Mouse (Mus musculus) liver, embryonic 16.5 days (tissue): ENCODE results near the gene Timp3. TPM values are rescaled to one million over a fixed set of nuclear protein-coding genes. Genes with fewer than 3 reads are reported as not detected.
A peak's percentile ranks its signal among the peaks of the same experiment; 100 is the strongest.

ENCODE experiments used
- ATAC-seq: fragments of 200-750 bp; cut with Nextera tagmentation; 2 replicates; pipeline ENCODE4 v1.8.0; 2017; ENCODE audit warnings: low read depth, mild to moderate bottlenecking, moderate number of reproducible peaks, moderate library complexity
- H3K27ac ChIP-seq: fragments of 300-500 bp; sonication (generic); 2 replicates; pipeline ENCODE4 v1.5.1; 2014; ENCODE audit warnings: mild to moderate bottlenecking, low read length
- H3K27me3 ChIP-seq: fragments of 300-500 bp; sonication (generic); 2 replicates; pipeline ENCODE4 v1.6.1; 2014; ENCODE audit warnings: low read depth, low read length, mixed read lengths; ENCODE audit not compliant: control insufficient read depth, insufficient read depth
- H3K36me3 ChIP-seq: fragments of 300-500 bp; sonication (generic); 2 replicates; pipeline ENCODE4 v1.6.1; 2014; ENCODE audit warnings: mild to moderate bottlenecking; ENCODE audit not compliant: control insufficient read depth, insufficient read depth
- H3K4me1 ChIP-seq: fragments of 300-500 bp; sonication (generic); 2 replicates; pipeline ENCODE4 v1.6.1; 2014; ENCODE audit warnings: low read depth, low read length, mixed read lengths; ENCODE audit not compliant: control insufficient read depth
- H3K4me2 ChIP-seq: fragments of 300-500 bp; sonication (generic); 2 replicates; pipeline ENCODE4 v1.6.1; 2014; ENCODE audit warnings: low read depth, low read length, mixed read lengths
- H3K4me3 ChIP-seq: fragments of 300-500 bp; sonication (generic); 2 replicates; pipeline ENCODE4 v1.5.1; 2014; ENCODE audit warnings: low read depth, mild to moderate bottlenecking, low read length
- H3K9ac ChIP-seq: fragments of 300-500 bp; sonication (generic); 2 replicates; pipeline ENCODE4 v1.6.1; 2014; ENCODE audit warnings: low read depth, low read length
- H3K9me3 ChIP-seq: fragments of 300-500 bp; sonication (generic); replicated peaks from 2 replicates; pipeline ENCODE4 v1.6.1; 2016; ENCODE audit warnings: low read length; ENCODE audit not compliant: control insufficient read depth
- WGBS: fragments of 180-500 bp; shearing (Covaris S2); extraction: QIAGEN DNeasy Blood & Tissue Kit; methylation state at CpG from one replicate; pipeline ENCODE4 v1.1.7; 2014; ENCODE audit not compliant: insufficient replicate concordance; 5-methylcytosine and 5-hydroxymethylcytosine counted together
- polyA plus RNA-seq: library from polyadenylated mRNA; unstranded; fragments of >200 nt; fragmentation: Nextera tagmentation; extraction: Ambion mirVana; gene quantifications from 2 replicates; pipeline ENCODE4 v1.2.1, GENCODE M21; 2015

The Timp3 gene
- polyA plus RNA-seq, 1 experiment from 2014 or later = 7.3 TPM

DNA sequence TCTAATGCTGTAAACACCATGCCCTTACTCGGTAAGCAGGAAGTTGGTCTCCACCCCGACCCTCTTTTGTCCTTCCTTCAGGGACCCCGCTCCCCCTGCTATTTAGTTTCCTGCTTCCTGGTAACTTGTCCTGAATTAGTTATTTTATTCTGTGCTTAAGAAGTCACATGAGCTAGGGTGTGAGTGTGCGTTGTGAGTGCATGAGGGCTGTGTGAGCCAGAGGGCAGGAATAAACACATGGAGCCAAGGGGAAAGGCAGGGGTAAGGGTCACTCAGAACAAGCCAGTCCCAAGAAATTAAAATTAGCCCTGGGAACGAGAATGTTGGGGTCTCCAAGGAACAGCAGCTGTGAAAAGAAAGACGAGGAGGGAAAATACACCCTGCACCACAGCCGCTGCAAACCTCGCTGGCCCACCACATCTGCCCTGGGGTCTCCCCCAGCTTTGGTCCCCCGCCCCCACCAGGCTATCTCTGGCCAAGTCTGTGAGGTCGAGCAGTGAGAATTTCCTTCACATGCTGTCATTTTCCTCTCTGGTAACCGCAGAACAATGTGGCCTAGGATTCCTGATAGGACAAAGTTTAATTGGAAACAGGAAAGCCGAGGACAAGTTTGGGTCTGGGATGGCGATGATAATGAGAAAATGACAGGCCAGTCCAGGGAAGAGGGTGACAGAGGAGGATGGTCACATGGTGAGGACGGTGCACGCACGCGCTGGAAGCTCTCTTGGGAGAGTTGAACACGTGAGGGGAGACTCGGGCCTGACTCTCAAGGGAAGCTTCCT, 26.6 kb upstream of the Timp3 start:
- WGBS = 20% methylated on average over 19 of the region's 19 CpGs
- H3K4me2 ChIP-seq = no peak overlapping the region
- no peaks in the 10 kb centered on the region for H3K9me3 ChIP-seq
- peak; percentile 70 for ATAC-seq
- no peaks in the 10 kb centered on the region for H3K36me3 ChIP-seq
- H3K4me1 ChIP-seq = no peaks in the 10 kb centered on the region
- no peak overlapping the region for H3K27ac ChIP-seq
- no peak overlapping the region for H3K9ac ChIP-seq
- H3K4me3 ChIP-seq = no peak overlapping the region
- no peaks in the 10 kb centered on the region for H3K27me3 ChIP-seq

DNA sequence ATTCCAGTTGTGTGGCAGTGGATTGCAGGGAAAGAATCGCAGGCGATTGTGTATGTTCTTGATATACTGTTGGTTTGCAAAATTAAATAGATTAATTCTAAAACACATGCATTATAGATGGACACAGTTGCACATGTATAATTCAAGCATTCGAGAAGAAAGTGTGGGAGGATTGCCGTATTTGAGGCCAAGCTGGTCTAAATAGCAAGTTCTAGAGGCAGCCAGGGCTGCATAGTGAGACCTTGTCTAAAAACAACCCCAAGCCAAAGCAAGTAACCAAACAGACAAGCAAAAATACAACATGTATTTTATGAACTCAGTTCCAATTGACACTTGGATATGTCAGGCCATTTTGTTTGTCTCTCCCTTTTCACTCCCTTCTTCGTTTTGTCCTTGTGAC, 24.6 kb upstream of the Timp3 start:
- no peak for ATAC-seq
- H3K27ac ChIP-seq = no peak overlapping the region
- H3K27me3 ChIP-seq = no peaks in the 10 kb centered on the region
- H3K4me3 ChIP-seq = no peak overlapping the region
- H3K4me2 ChIP-seq = no peak overlapping the region
- H3K4me1 ChIP-seq = no peaks in the 10 kb centered on the region
- H3K9ac ChIP-seq = no peak overlapping the region
- H3K36me3 ChIP-seq = no peaks in the 10 kb centered on the region
- H3K9me3 ChIP-seq = no peaks in the 10 kb centered on the region
- WGBS = 56% methylated on average over 5 of the region's 5 CpGs

GRCm38 (mm10) chr10:86277327-86277726, 22.8 kb upstream of the Timp3 start:
- Histone ChIP-seq H3K9ac (no peak overlapping the region), H3K4me2 (no peak overlapping the region), H3K9me3 (no peaks in the 10 kb centered on the region), H3K36me3 (no peaks in the 10 kb centered on the region), H3K27me3 (no peaks in the 10 kb centered on the region), H3K27ac (no peak overlapping the region), H3K4me1 (no peaks in the 10 kb centered on the region), H3K4me3 (no peak overlapping the region)
- WGBS = 13% methylated on average over 5 of the region's 5 CpGs
- ATAC-seq = no peak

DNA sequence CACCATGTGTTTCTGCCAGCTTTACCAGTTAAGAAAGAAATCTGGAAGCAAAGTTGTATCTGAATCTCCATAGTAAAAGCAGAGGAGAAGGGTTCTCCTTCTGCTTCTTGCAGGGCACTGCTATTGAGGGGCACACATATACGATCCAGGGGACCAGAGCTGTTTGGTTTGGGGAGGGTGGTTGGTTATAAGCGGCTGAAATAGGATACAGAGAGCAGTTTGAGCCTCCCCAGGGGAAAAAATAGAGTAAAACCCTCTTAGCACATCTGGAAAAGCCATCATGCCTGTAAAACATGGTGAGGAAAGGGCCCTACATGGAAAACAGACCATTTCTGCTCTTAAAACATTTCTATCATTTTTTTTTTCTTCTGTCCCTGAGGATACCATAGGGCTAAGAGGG, 21.7 kb upstream of the Timp3 start:
- 51% methylated on average over 2 of the region's 2 CpGs for WGBS

GRCm38 (mm10) chr10:86279579-86280168, 20.5 kb upstream of the Timp3 start:
- no peak for ATAC-seq
- WGBS = 64% methylated on average over 7 of the region's 7 CpGs
- Histone ChIP-seq H3K27me3 (no peaks in the 10 kb centered on the region), H3K4me1 (no peaks in the 10 kb centered on the region), H3K36me3 (no peaks in the 10 kb centered on the region), H3K9me3 (no peaks in the 10 kb centered on the region), H3K9ac (no peak overlapping the region), H3K4me3 (no peak overlapping the region), H3K27ac (no peak overlapping the region), H3K4me2 (no peak overlapping the region)

More for the DNA sequence above, 21.7 kb upstream of the Timp3 start:
- H3K4me1 ChIP-seq = no peaks in the 10 kb centered on the region
- no peak overlapping the region for H3K4me3 ChIP-seq
- no peaks in the 10 kb centered on the region for H3K9me3 ChIP-seq
- no peak overlapping the region for H3K9ac ChIP-seq
- H3K4me2 ChIP-seq = no peak overlapping the region
- no peak for ATAC-seq
- no peak overlapping the region for H3K27ac ChIP-seq
- H3K36me3 ChIP-seq = no peaks in the 10 kb centered on the region
- no peaks in the 10 kb centered on the region for H3K27me3 ChIP-seq

DNA sequence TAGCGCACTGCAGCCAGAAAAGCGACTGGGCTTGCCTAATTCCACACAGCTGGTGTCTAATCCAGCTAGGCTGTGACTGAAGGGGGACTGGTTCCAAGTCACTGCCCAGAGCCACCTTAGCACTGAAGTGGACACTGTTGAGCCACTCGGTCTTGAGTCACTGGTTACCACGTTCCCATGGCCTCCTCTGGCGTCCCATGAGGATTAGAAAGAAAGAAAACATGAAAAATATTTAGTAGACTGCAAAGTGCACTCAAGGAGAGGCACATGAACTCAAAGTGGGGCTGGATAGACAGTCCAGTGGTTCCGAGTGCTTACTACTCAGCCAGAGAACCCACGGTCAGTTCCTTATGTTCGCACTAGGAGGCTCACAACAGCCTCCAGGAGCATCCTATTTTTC, 18.9 kb upstream of the Timp3 start:
- 67% methylated on average over 8 of the region's 8 CpGs for WGBS
- ATAC-seq = no peak

DNA sequence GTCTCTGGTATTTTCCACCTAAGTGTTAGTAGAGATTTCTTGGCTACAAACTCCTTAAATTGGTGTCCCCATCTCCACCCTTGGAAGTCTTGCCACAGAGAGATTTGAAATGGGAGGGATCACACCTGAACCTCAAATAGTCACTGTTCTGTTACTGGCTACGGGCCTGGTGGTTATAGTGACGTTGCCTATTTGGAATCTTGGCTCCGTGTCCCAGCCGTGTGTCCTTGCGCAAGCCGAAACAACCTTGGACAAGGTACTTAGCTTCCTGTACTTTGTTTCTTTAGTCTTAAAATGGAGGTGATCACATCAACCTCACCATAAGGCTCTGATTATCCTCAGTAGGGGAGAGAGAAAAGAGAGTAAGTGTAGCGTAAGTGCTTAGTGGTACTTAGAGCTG, 13.7 kb upstream of the Timp3 start:
- Histone ChIP-seq H3K36me3 (no peaks in the 10 kb centered on the region), H3K9me3 (no peaks in the 10 kb centered on the region), H3K4me2 (no peak overlapping the region), H3K4me1 (no peaks in the 10 kb centered on the region), H3K4me3 (no peak overlapping the region), H3K27me3 (no peaks in the 10 kb centered on the region), H3K27ac (no peak overlapping the region), H3K9ac (no peak overlapping the region)
- no peak for ATAC-seq
- 77% methylated on average over 7 of the region's 7 CpGs for WGBS

More for the DNA sequence above, 18.9 kb upstream of the Timp3 start:
- Histone ChIP-seq H3K9me3 (no peaks in the 10 kb centered on the region), H3K36me3 (no peaks in the 10 kb centered on the region), H3K27ac (no peak overlapping the region), H3K4me3 (no peak overlapping the region), H3K4me2 (no peak overlapping the region), H3K9ac (no peak overlapping the region), H3K27me3 (no peaks in the 10 kb centered on the region), H3K4me1 (no peaks in the 10 kb centered on the region)

DNA sequence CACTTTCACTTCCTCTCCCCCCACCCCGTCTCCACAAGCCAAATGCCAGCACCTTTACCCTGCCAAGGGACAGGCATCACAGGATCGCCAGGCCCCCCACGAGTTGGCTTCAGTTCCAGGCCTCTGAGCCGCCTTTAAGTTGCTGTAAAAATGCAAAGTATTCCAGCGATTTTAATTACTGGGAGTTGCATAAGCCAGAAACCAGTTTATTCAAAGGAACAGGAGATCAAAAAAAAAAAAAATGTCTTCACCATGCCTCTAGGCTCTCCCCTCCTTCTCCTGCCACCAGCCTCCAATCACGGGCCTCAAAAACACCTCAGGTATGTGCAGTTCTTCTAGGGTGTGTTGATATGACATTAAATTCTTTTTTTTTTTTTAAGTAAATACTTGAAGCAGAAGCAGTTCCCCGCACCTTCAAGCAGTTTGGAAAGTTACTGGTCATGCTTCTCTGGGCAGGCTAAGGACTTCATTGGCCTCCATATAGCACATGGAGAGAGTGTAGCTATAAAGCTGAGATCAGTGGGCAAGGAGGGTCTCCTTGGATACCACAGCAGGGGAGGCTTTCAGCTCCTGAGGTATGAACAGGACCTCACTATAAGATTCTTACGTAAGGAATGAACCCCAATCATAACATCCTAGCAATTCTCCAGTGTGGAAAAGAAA, 9.9 kb upstream of the Timp3 start:
- Histone ChIP-seq H3K27me3 (no peaks in the 10 kb centered on the region), H3K36me3 (no peaks in the 10 kb centered on the region), H3K9ac (no peak overlapping the region), H3K27ac (no peak overlapping the region), H3K4me1 (no peaks in the 10 kb centered on the region), H3K9me3 (no peaks in the 10 kb centered on the region), H3K4me2 (no peak overlapping the region), H3K4me3 (no peak overlapping the region)
- no peak for ATAC-seq
- 60% methylated on average over 8 of the region's 8 CpGs for WGBS

DNA sequence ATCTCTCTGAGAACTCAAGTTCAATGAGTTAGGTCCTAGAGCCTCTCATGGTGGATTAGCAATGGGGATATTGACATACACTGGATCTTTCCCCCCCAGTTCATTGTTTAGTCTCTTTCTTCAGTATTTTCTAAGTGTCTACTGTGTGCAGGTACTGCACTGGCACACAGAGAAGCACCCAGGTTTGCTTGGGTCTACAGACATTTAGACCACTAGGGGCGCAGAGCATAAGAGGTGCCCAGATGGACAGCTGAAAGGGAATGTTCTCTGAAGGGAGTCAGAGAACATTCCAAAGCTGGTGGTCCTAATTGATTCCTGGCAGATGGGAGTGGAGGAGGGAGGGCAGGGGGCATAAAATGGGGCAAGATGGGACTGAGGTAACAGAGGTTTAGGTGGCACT, 6.3 kb upstream of the Timp3 start:
- Histone ChIP-seq H3K4me3 (no peak overlapping the region), H3K9me3 (no peaks in the 10 kb centered on the region), H3K36me3 (no peaks in the 10 kb centered on the region), H3K4me2 (no peak overlapping the region), H3K27me3 (peaks cover 7% of the 10 kb centered on the region), H3K4me1 (no peaks in the 10 kb centered on the region), H3K9ac (no peak overlapping the region), H3K27ac (no peak overlapping the region)
- 64% methylated on average over 1 of the region's 1 CpGs for WGBS
- no peak for ATAC-seq
